Mouse (Mus musculus): ENCODE measurements at regions not wholly inside any gene's neighbourhood (a gene's known extent, or its start where the extent isn't known, plus 50 kb on each side); places are given as distances from the start of the nearest gene placed in this dataset.

GRCm38 (mm10) chr12:32666040-32666439 is 153.3 kb upstream of the Nampt start:
- TF ChIP-seq POLR2A (IDR thresholded peaks at IDR 0.05; ENCODE audit: low read depth, low read length) (no peak), CTCF (IDR thresholded peaks at IDR 0.05; ENCODE audit: extremely low read depth, insufficient read length, insufficient replicate concordance, low read depth, low read length) (no peak)
- WGBS: 28% methylated on average over 1 of the region's 1 CpGs
- H3K4me3 ChIP-seq (ENCODE audit: low read depth, low read length): no peak overlapping the region
- no peaks in the 10 kb centered on the region for H3K4me1 ChIP-seq (ENCODE audit: control insufficient read depth, insufficient read depth, insufficient read length, low read length)
- H3K27me3 ChIP-seq (ENCODE audit: control insufficient read depth, insufficient read depth, low read length): no peaks in the 10 kb centered on the region
- H3K36me3 ChIP-seq (ENCODE audit: control insufficient read depth, insufficient read depth, low read length): no peaks in the 10 kb centered on the region
- H3K27ac ChIP-seq (ENCODE audit: insufficient read depth, low read depth, low read length): no peak overlapping the region

DNA sequence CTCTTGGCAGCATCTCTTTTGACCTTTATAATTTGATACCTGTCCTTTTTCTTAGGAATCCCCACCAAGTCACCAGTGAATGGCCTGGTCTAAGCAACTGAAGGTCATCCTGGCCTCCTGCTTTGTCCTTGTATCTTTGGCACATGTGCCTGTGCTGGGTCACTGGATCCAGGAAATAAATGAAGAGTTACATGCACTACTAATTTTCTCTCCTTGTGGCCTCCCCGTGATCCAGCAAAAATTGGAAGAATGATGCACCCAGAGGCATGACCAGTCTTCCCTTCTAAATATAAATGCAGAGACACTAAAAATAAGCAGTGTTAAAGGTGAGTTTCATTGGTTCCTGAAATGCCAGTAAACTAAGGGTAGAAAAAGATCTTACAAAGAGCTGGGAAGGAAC is 141.4 kb upstream of the Nampt start:
- H3K4me3 ChIP-seq (ENCODE audit: low read depth, low read length): no peak overlapping the region
- H3K27me3 ChIP-seq (ENCODE audit: control insufficient read depth, insufficient read depth, low read length): no peaks in the 10 kb centered on the region
- H3K36me3 ChIP-seq (ENCODE audit: control insufficient read depth, insufficient read depth, low read length): no peaks in the 10 kb centered on the region
- no peaks in the 10 kb centered on the region for H3K4me1 ChIP-seq (ENCODE audit: control insufficient read depth, insufficient read depth, insufficient read length, low read length)
- TF ChIP-seq POLR2A (IDR thresholded peaks at IDR 0.05; ENCODE audit: low read depth, low read length) (no peak), CTCF (IDR thresholded peaks at IDR 0.05; ENCODE audit: extremely low read depth, insufficient read length, insufficient replicate concordance, low read depth, low read length) (no peak)
- WGBS: 72% methylated on average over 1 of the region's 1 CpGs
- no peak overlapping the region for H3K27ac ChIP-seq (ENCODE audit: insufficient read depth, low read depth, low read length)

DNA sequence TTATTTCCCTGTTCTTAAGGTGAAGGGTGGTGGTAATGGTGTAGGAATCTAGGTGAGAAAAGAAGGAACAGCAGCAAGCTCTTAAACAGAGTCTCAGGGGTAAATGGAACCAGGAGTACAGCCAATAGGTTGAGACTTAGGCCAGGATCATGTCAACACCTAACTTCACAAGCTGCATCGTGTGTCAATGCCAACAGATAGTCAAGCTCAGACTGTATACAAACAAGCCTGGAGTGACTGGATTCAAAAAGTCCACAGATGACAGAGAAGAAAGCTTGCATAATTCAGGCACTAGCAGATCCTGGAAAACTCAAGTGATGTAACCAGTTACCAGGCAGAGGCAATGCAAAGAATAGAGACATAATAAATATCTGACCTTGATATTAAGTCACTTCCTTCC is 140.6 kb upstream of the Nampt start:
- Histone ChIP-seq H3K4me3 (ENCODE audit: low read depth, low read length) (no peak overlapping the region), H3K4me1 (ENCODE audit: control insufficient read depth, insufficient read depth, insufficient read length, low read length) (no peaks in the 10 kb centered on the region), H3K27me3 (ENCODE audit: control insufficient read depth, insufficient read depth, low read length) (no peaks in the 10 kb centered on the region), H3K27ac (ENCODE audit: insufficient read depth, low read depth, low read length) (no peak overlapping the region), H3K36me3 (ENCODE audit: control insufficient read depth, insufficient read depth, low read length) (no peaks in the 10 kb centered on the region)
- 63% methylated on average over 1 of the region's 1 CpGs for WGBS
- TF ChIP-seq POLR2A (IDR thresholded peaks at IDR 0.05; ENCODE audit: low read depth, low read length) (no peak), CTCF (IDR thresholded peaks at IDR 0.05; ENCODE audit: extremely low read depth, insufficient read length, insufficient replicate concordance, low read depth, low read length) (no peak)

GRCm38 (mm10) chr12:32681910-32682309 is 137.4 kb upstream of the Nampt start:
- WGBS: 75% methylated on average over 3 of the region's 3 CpGs

DNA sequence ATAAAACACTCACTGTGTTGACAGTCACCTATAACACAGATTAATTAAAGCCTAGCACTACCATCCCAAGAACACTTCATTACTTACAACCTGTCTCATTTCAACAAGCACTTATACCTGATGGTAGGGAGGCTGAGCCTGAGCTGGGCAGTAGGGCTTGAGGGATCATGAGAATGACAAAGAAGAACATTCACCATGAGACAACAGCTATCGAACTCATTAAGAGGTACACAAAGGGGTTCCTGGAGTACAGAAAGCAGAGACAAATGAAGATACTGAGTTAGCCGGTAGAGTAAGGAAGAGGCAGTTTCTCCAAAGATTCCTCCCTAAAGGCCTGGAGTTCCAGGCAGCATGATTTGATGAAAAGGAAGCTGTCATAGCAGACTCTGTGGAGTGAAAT is 136.0 kb upstream of the Nampt start:
- no peaks in the 10 kb centered on the region for H3K36me3 ChIP-seq (ENCODE audit: control insufficient read depth, insufficient read depth, low read length)
- no peak overlapping the region for H3K27ac ChIP-seq (ENCODE audit: insufficient read depth, low read depth, low read length)
- WGBS: 90% methylated on average over 2 of the region's 2 CpGs
- TF ChIP-seq POLR2A (IDR thresholded peaks at IDR 0.05; ENCODE audit: low read depth, low read length) (no peak), CTCF (IDR thresholded peaks at IDR 0.05; ENCODE audit: extremely low read depth, insufficient read length, insufficient replicate concordance, low read depth, low read length) (no peak)
- H3K4me1 ChIP-seq (ENCODE audit: control insufficient read depth, insufficient read depth, insufficient read length, low read length): no peaks in the 10 kb centered on the region
- H3K27me3 ChIP-seq (ENCODE audit: control insufficient read depth, insufficient read depth, low read length): no peaks in the 10 kb centered on the region; the same call in 1 of the 2 replicates
- no peak overlapping the region for H3K4me3 ChIP-seq (ENCODE audit: low read depth, low read length)

More at GRCm38 (mm10) chr12:32681910-32682309, 137.4 kb upstream of the Nampt start:
- no peak overlapping the region for H3K4me3 ChIP-seq (ENCODE audit: low read depth, low read length)
- H3K36me3 ChIP-seq (ENCODE audit: control insufficient read depth, insufficient read depth, low read length): no peaks in the 10 kb centered on the region
- H3K27me3 ChIP-seq (ENCODE audit: control insufficient read depth, insufficient read depth, low read length): no peaks in the 10 kb centered on the region; the same call in 1 of the 2 replicates
- H3K27ac ChIP-seq (ENCODE audit: insufficient read depth, low read depth, low read length): no peak overlapping the region
- TF ChIP-seq POLR2A (IDR thresholded peaks at IDR 0.05; ENCODE audit: low read depth, low read length): no peak
- no peak for TF ChIP-seq CTCF (IDR thresholded peaks at IDR 0.05; ENCODE audit: extremely low read depth, insufficient read length, insufficient replicate concordance, low read depth, low read length)
- no peaks in the 10 kb centered on the region for H3K4me1 ChIP-seq (ENCODE audit: control insufficient read depth, insufficient read depth, insufficient read length, low read length)

DNA sequence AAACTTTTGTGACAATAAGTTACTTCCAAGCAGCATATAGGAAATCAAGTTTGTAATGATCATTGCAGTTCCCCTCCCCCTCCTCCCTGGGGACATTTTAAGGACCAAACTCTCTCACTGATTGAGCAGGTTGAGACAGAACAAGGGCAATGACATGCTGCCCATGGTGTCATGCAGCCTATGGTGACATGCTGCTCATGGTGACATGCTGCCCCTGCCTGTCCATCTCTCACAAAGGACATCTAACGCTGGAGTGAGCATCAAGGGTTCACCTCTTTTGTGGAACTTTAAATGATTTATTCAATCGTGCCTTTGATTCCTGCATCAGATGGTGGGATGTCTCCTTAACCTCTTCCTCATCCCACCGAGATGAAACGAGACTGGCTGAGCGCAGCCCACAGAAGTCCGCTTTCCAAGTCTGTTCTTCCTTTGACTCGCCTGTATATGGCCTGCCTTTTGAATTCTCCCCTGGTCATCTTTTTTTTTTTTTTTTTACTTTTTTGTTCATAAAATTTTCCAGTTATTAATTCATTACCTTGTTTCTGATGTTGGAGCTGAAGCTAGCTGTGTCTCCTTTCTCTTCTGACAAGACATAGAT is 133.5 kb upstream of the Nampt start:
- H3K27ac ChIP-seq (ENCODE audit: insufficient read depth, low read depth, low read length): no peak overlapping the region
- 87% methylated on average over 7 of the region's 7 CpGs for WGBS
- TF ChIP-seq CTCF (IDR thresholded peaks at IDR 0.05; ENCODE audit: extremely low read depth, insufficient read length, insufficient replicate concordance, low read depth, low read length): no peak

GRCm38 (mm10) chr12:32689361-32689760 is 130.0 kb upstream of the Nampt start:
- no peak for TF ChIP-seq CTCF (IDR thresholded peaks at IDR 0.05; ENCODE audit: extremely low read depth, insufficient read length, insufficient replicate concordance, low read depth, low read length)
- TF ChIP-seq POLR2A (IDR thresholded peaks at IDR 0.05; ENCODE audit: low read depth, low read length): no peak
- Histone ChIP-seq H3K36me3 (ENCODE audit: control insufficient read depth, insufficient read depth, low read length) (no peaks in the 10 kb centered on the region), H3K4me1 (ENCODE audit: control insufficient read depth, insufficient read depth, insufficient read length, low read length) (no peaks in the 10 kb centered on the region), H3K27me3 (ENCODE audit: control insufficient read depth, insufficient read depth, low read length) (no peaks in the 10 kb centered on the region; the same call in 1 of the 2 replicates), H3K4me3 (ENCODE audit: low read depth, low read length) (no peak overlapping the region), H3K27ac (ENCODE audit: insufficient read depth, low read depth, low read length) (no peak overlapping the region)
- WGBS: 75% methylated on average over 4 of the region's 4 CpGs

More for the DNA sequence above, 133.5 kb upstream of the Nampt start:
- no peak overlapping the region for H3K4me3 ChIP-seq (ENCODE audit: low read depth, low read length)
- no peaks in the 10 kb centered on the region for H3K36me3 ChIP-seq (ENCODE audit: control insufficient read depth, insufficient read depth, low read length)
- no peaks in the 10 kb centered on the region; the same call in 1 of the 2 replicates for H3K27me3 ChIP-seq (ENCODE audit: control insufficient read depth, insufficient read depth, low read length)
- no peaks in the 10 kb centered on the region for H3K4me1 ChIP-seq (ENCODE audit: control insufficient read depth, insufficient read depth, insufficient read length, low read length)
